Mouse (Mus musculus): ENCODE results near the gene Fkbp6. TPM values are rescaled to one million over a fixed set of nuclear protein-coding genes. Genes with fewer than 3 reads are reported as not detected.

Gene Fkbp6
- polyA plus RNA-seq, 1 experiment from 2014 or later: 0.55 TPM

GRCm38 (mm10) chr5:135331161-135331560 lies 18.7 kb downstream of the Fkbp6 start:
- Histone ChIP-seq H3K27me3 (replicated peaks; ENCODE audit: control insufficient read depth, insufficient read depth, low read length) (no peaks in the 10 kb centered on the region), H3K4me3 (ENCODE audit: low read length) (no peak overlapping the region), H3K4me1 (ENCODE audit: control insufficient read depth, insufficient read depth, low read depth, low read length) (no peaks in the 10 kb centered on the region; the same call in 1 of the 2 replicates), H3K27ac (ENCODE audit: low read depth, low read length) (no peak overlapping the region), H3K9me3 (ENCODE audit: control insufficient read depth, low read length) (no peaks in the 10 kb centered on the region), H3K4me2 (ENCODE audit: low read length) (no peak overlapping the region), H3K9ac (ENCODE audit: low read depth, low read length) (no peak overlapping the region), H3K36me3 (ENCODE audit: control insufficient read depth, insufficient read depth, low read length) (no peaks in the 10 kb centered on the region)
- ATAC-seq: no peak
- 88% methylated on average over 6 of the region's 6 CpGs for WGBS

GRCm38 (mm10) chr5:135330201-135330600 lies 19.6 kb downstream of the Fkbp6 start:
- Histone ChIP-seq H3K4me1 (ENCODE audit: control insufficient read depth, insufficient read depth, low read depth, low read length) (no peaks in the 10 kb centered on the region; the same call in 1 of the 2 replicates), H3K4me3 (ENCODE audit: low read length) (no peak overlapping the region), H3K4me2 (ENCODE audit: low read length) (no peak overlapping the region), H3K9ac (ENCODE audit: low read depth, low read length) (no peak overlapping the region), H3K27ac (ENCODE audit: low read depth, low read length) (no peak overlapping the region), H3K27me3 (replicated peaks; ENCODE audit: control insufficient read depth, insufficient read depth, low read length) (no peaks in the 10 kb centered on the region), H3K9me3 (ENCODE audit: control insufficient read depth, low read length) (no peaks in the 10 kb centered on the region), H3K36me3 (ENCODE audit: control insufficient read depth, insufficient read depth, low read length) (no peaks in the 10 kb centered on the region)
- ATAC-seq: no peak
- 88% methylated on average over 5 of the region's 5 CpGs for WGBS

- no peak for ATAC-seq
- WGBS: 86% methylated on average over 4 of the region's 4 CpGs
- no peaks in the 10 kb centered on the region for H3K27me3 ChIP-seq (replicated peaks; ENCODE audit: control insufficient read depth, insufficient read depth, low read length)
- H3K4me2 ChIP-seq (ENCODE audit: low read length): no peak overlapping the region
- no peak overlapping the region for H3K4me3 ChIP-seq (ENCODE audit: low read length)
- H3K9ac ChIP-seq (ENCODE audit: low read depth, low read length): no peak overlapping the region
- H3K9me3 ChIP-seq (ENCODE audit: control insufficient read depth, low read length): no peaks in the 10 kb centered on the region
- no peak overlapping the region for H3K27ac ChIP-seq (ENCODE audit: low read depth, low read length)
- no peaks in the 10 kb centered on the region; the same call in 1 of the 2 replicates for H3K4me1 ChIP-seq (ENCODE audit: control insufficient read depth, insufficient read depth, low read depth, low read length)
- H3K36me3 ChIP-seq (ENCODE audit: control insufficient read depth, insufficient read depth, low read length): no peaks in the 10 kb centered on the region
Measured at GRCm38 (mm10) chr5:135329471-135329870, 20.4 kb downstream of the Fkbp6 start.

- Histone ChIP-seq H3K36me3 (ENCODE audit: control insufficient read depth, insufficient read depth, low read length) (no peaks in the 10 kb centered on the region), H3K9ac (ENCODE audit: low read depth, low read length) (no peak overlapping the region), H3K4me2 (ENCODE audit: low read length) (no peak overlapping the region), H3K27me3 (replicated peaks; ENCODE audit: control insufficient read depth, insufficient read depth, low read length) (no peaks in the 10 kb centered on the region), H3K4me3 (ENCODE audit: low read length) (no peak overlapping the region), H3K9me3 (ENCODE audit: control insufficient read depth, low read length) (no peaks in the 10 kb centered on the region), H3K27ac (ENCODE audit: low read depth, low read length) (no peak overlapping the region), H3K4me1 (ENCODE audit: control insufficient read depth, insufficient read depth, low read depth, low read length) (no peaks in the 10 kb centered on the region; the same call in 1 of the 2 replicates)
- 16% methylated on average over 3 of the region's 3 CpGs for WGBS
- ATAC-seq: no peak
Measured at GRCm38 (mm10) chr5:135326121-135326659, 23.7 kb downstream of the Fkbp6 start.

- no peak overlapping the region for H3K27ac ChIP-seq (ENCODE audit: low read depth, low read length)
- 87% methylated on average over 1 of the region's 1 CpGs for WGBS
- H3K27me3 ChIP-seq (replicated peaks; ENCODE audit: control insufficient read depth, insufficient read depth, low read length): no peaks in the 10 kb centered on the region
- H3K9ac ChIP-seq (ENCODE audit: low read depth, low read length): no peak overlapping the region
- no peaks in the 10 kb centered on the region; the same call in 1 of the 2 replicates for H3K4me1 ChIP-seq (ENCODE audit: control insufficient read depth, insufficient read depth, low read depth, low read length)
- H3K4me3 ChIP-seq (ENCODE audit: low read length): no peak overlapping the region
- H3K36me3 ChIP-seq (ENCODE audit: control insufficient read depth, insufficient read depth, low read length): no peaks in the 10 kb centered on the region
- H3K4me2 ChIP-seq (ENCODE audit: low read length): no peak overlapping the region
- no peaks in the 10 kb centered on the region for H3K9me3 ChIP-seq (ENCODE audit: control insufficient read depth, low read length)
- no peak for ATAC-seq
Measured at GRCm38 (mm10) chr5:135322197-135322596, 27.6 kb downstream of the Fkbp6 start.

- H3K9me3 ChIP-seq (ENCODE audit: control insufficient read depth, low read length): no peaks in the 10 kb centered on the region
- no peak for ATAC-seq
- WGBS: 74% methylated on average over 2 of the region's 2 CpGs
Measured at GRCm38 (mm10) chr5:135319856-135320255, 30.0 kb downstream of the Fkbp6 start.

GRCm38 (mm10) chr5:135316177-135316576 lies 33.7 kb downstream of the Fkbp6 start:
- Histone ChIP-seq H3K4me1 (ENCODE audit: control insufficient read depth, insufficient read depth, low read depth, low read length) (no peaks in the 10 kb centered on the region), H3K36me3 (ENCODE audit: control insufficient read depth, insufficient read depth, low read length) (no peaks in the 10 kb centered on the region), H3K9me3 (ENCODE audit: control insufficient read depth, low read length) (no peaks in the 10 kb centered on the region), H3K4me3 (ENCODE audit: low read length) (no peak overlapping the region), H3K9ac (ENCODE audit: low read depth, low read length) (no peak overlapping the region), H3K4me2 (ENCODE audit: low read length) (no peak overlapping the region), H3K27me3 (replicated peaks; ENCODE audit: control insufficient read depth, insufficient read depth, low read length) (no peaks in the 10 kb centered on the region), H3K27ac (ENCODE audit: low read depth, low read length) (no peak overlapping the region)
- ATAC-seq: no peak
- 88% methylated on average over 3 of the region's 3 CpGs for WGBS

More at GRCm38 (mm10) chr5:135319856-135320255, 30.0 kb downstream of the Fkbp6 start:
- H3K36me3 ChIP-seq (ENCODE audit: control insufficient read depth, insufficient read depth, low read length): no peaks in the 10 kb centered on the region
- H3K27me3 ChIP-seq (replicated peaks; ENCODE audit: control insufficient read depth, insufficient read depth, low read length): no peaks in the 10 kb centered on the region
- H3K9ac ChIP-seq (ENCODE audit: low read depth, low read length): no peak overlapping the region
- H3K4me2 ChIP-seq (ENCODE audit: low read length): no peak overlapping the region
- H3K27ac ChIP-seq (ENCODE audit: low read depth, low read length): no peak overlapping the region
- no peaks in the 10 kb centered on the region for H3K4me1 ChIP-seq (ENCODE audit: control insufficient read depth, insufficient read depth, low read depth, low read length)
- no peak overlapping the region for H3K4me3 ChIP-seq (ENCODE audit: low read length)

GRCm38 (mm10) chr5:135306321-135306965 lies 43.4 kb downstream of the Fkbp6 start:
- no peaks in the 10 kb centered on the region for H3K9me3 ChIP-seq (ENCODE audit: control insufficient read depth, low read length)
- no peak overlapping the region for H3K4me2 ChIP-seq (ENCODE audit: low read length)
- H3K4me1 ChIP-seq (ENCODE audit: control insufficient read depth, insufficient read depth, low read depth, low read length): no peaks in the 10 kb centered on the region
- 40% methylated on average over 10 of the region's 10 CpGs for WGBS
- no peaks in the 10 kb centered on the region for H3K36me3 ChIP-seq (ENCODE audit: control insufficient read depth, insufficient read depth, low read length)
- H3K4me3 ChIP-seq (ENCODE audit: low read length): no peak overlapping the region
- H3K27me3 ChIP-seq (replicated peaks; ENCODE audit: control insufficient read depth, insufficient read depth, low read length): no peaks in the 10 kb centered on the region
- no peak overlapping the region for H3K9ac ChIP-seq (ENCODE audit: low read depth, low read length)
- ATAC-seq: no peak
- H3K27ac ChIP-seq (ENCODE audit: low read depth, low read length): no peak overlapping the region

- no peak for ATAC-seq
- WGBS: 87% methylated on average over 3 of the region's 3 CpGs
- Histone ChIP-seq H3K27me3 (replicated peaks; ENCODE audit: control insufficient read depth, insufficient read depth, low read length) (no peaks in the 10 kb centered on the region), H3K27ac (ENCODE audit: low read depth, low read length) (no peak overlapping the region), H3K4me2 (ENCODE audit: low read length) (no peak overlapping the region), H3K4me1 (ENCODE audit: control insufficient read depth, insufficient read depth, low read depth, low read length) (no peaks in the 10 kb centered on the region), H3K36me3 (ENCODE audit: control insufficient read depth, insufficient read depth, low read length) (no peaks in the 10 kb centered on the region), H3K9ac (ENCODE audit: low read depth, low read length) (no peak overlapping the region), H3K4me3 (ENCODE audit: low read length) (no peak overlapping the region), H3K9me3 (ENCODE audit: control insufficient read depth, low read length) (no peaks in the 10 kb centered on the region)
Measured at GRCm38 (mm10) chr5:135302454-135302853, 47.4 kb downstream of the Fkbp6 start.
